ENCODE assay signal across 8 mouse cellular contexts in genomic region chr7:135790978-135791377, GRCm38 (mm10).
A peak's percentile ranks its signal among the peaks of the same experiment; 100 is the strongest.
DNase-seq lines count a peak whose midpoint lies in the region; ATAC-seq and TF ChIP-seq lines count a peak whose summit lies in the region.
"Had no signal": no experiment of that assay in that cellular context is flagged by ENCODE, and none has a peak within 500 bp of the region (broad histone marks: within the 10 kb centered on the region; RNA-seq: fewer than 3 reads in every experiment).

No protein-coding gene starts in this region.

- peak; percentile 84 for TF ChIP-seq CTCF in E14TG2a.4 (conservative IDR thresholded peaks at IDR 0.05; ENCODE audit: low read length)

- WGBS in heart, embryonic 10.5 days, result 1% methylated on average over 3 of the region's 3 CpGs

- H3K9me3 ChIP-seq in E14TG2a.4 (ENCODE audit: low read length), result no peaks in the 10 kb centered on the region
- no peaks in the 10 kb centered on the region for H3K9me3 ChIP-seq in heart, embryonic 10.5 days
- H3K9me3 ChIP-seq: limb, embryonic 15.5 days had no signal

- no peak overlapping the region for H3K27ac ChIP-seq in heart, embryonic 10.5 days
- H3K27ac ChIP-seq: limb, embryonic 15.5 days had no signal

- H3K36me3 ChIP-seq in E14TG2a.4 (ENCODE audit: insufficient read depth, low read length), result no peaks in the 10 kb centered on the region
- no peaks in the 10 kb centered on the region for H3K36me3 ChIP-seq in heart, embryonic 10.5 days
- H3K36me3 ChIP-seq: limb, embryonic 15.5 days had no signal

- DNase-seq in WW6 (ENCODE audit: low read depth, low spot score), result peak; percentile 22
- peak; percentile 88 for DNase-seq in heart, embryonic 10.5 days (ENCODE audit: low spot score)
- DNase-seq in layer of hippocampus, postnatal 14 days (ENCODE audit: low spot score in 2 of 2), result peak; percentile 73 to 82
- peak; percentile 79 for DNase-seq in lung, postnatal 14 days
- DNase-seq in right cerebral cortex, postnatal 25 days, result peak; percentile 49

- no peak overlapping the region for H3K4me3 ChIP-seq in E14TG2a.4 (replicated peaks; ENCODE audit: low read length)
- no peak overlapping the region for H3K4me3 ChIP-seq in heart, embryonic 10.5 days
- H3K4me3 ChIP-seq: limb, embryonic 15.5 days had no signal

- H3K4me1 ChIP-seq in E14TG2a.4 (replicated peaks; ENCODE audit: low read depth, low read length), result peaks cover 30% of the 10 kb centered on the region
- peaks cover 17% of the 10 kb centered on the region for H3K4me1 ChIP-seq in heart, embryonic 10.5 days

- H3K27me3 ChIP-seq in E14TG2a.4 (ENCODE audit: insufficient read depth, low read length), result no peaks in the 10 kb centered on the region
- no peaks in the 10 kb centered on the region for H3K27me3 ChIP-seq in heart, embryonic 10.5 days (ENCODE audit: insufficient read depth, poor library complexity, severe bottlenecking)
- H3K27me3 ChIP-seq: limb, embryonic 15.5 days had no signal

- peak; percentile 82 for ATAC-seq in common myeloid progenitor, adult 5-6 weeks (replicated peaks; ENCODE audit: low read depth, poor library complexity, severe bottlenecking)

Comparison
In these comparisons a context has a peak if more than half of its experiments do, and no peak if none do; other contexts are left out.
1. DNase-seq: peak in every context shown above with its lines; median percentile 88 in heart, embryonic 10.5 days; 79 in lung, postnatal 14 days; 78 in layer of hippocampus, postnatal 14 days; 49 in right cerebral cortex, postnatal 25 days; 22 in WW6.